Mouse (Mus musculus): Measurements from ENCODE around the gene Kcnq2.

DNA sequence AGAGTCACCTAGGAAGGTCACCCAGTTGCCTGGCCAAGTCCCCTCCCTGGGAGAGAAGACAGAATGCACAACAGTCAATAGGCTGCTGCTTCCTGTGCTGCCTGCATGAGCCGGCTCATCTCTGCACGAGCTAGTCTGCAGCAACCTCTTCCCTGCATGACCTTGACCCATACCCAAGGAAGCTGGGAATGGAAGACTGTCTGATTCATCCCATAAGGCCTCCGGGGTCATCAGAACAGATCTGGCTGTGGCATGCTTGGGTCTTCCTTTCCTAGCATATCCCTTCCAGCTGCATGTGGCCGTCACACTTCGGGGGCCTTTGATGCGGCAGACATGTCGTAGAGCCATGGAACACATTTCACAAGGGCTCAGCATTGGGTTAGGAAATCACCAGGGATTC is 99.9 kb downstream of the Kcnq2 start:
- no peak for TF ChIP-seq POLR2A (IDR thresholded peaks at IDR 0.05; ENCODE audit: insufficient read depth, low read depth, low read length)
- no peak for TF ChIP-seq EP300 (IDR thresholded peaks at IDR 0.05; ENCODE audit: insufficient read depth, low read depth, low read length)
